Mouse (Mus musculus) embryonic facial prominence, embryonic 12.5 days (tissue): ENCODE results near the gene B2m. TPM values are rescaled to one million over a fixed set of nuclear protein-coding genes. Genes with fewer than 3 reads are reported as not detected.
"Not testable (repeated sequence)": the region's sequence is repeated elsewhere in the genome, so short reads cannot be mapped to it uniquely, and the experiment has no call there.

Experiments used
- ATAC-seq: fragments of 200-750 bp; cut with Nextera tagmentation; 2 replicates; pipeline ENCODE4 v1.8.0; 2017; ENCODE audit not compliant: insufficient number of reproducible peaks, insufficient read depth, low FRiP score, low TSS enrichment
- H3K27ac ChIP-seq: fragments of 300-500 bp; sonication (generic); 2 replicates; pipeline ENCODE4 v1.5.1; 2016; ENCODE audit warnings: mild to moderate bottlenecking
- H3K27me3 ChIP-seq: fragments of 300-500 bp; sonication (generic); 2 replicates; pipeline ENCODE4 v1.6.1; 2016; ENCODE audit warnings: mild to moderate bottlenecking, moderate library complexity
- H3K36me3 ChIP-seq: fragments of 300-500 bp; sonication (generic); 2 replicates; pipeline ENCODE4 v1.6.1; 2016; ENCODE audit warnings: mild to moderate bottlenecking
- H3K4me1 ChIP-seq: fragments of 300-500 bp; sonication (generic); 2 replicates; pipeline ENCODE4 v1.6.1; 2016
- H3K4me2 ChIP-seq: fragments of 300-500 bp; sonication (generic); replicated peaks from 2 replicates; pipeline ENCODE4 v1.6.1; 2016; ENCODE audit warnings: mild to moderate bottlenecking, moderate library complexity
- H3K4me3 ChIP-seq: fragments of 300-500 bp; sonication (generic); 2 replicates; pipeline ENCODE4 v1.5.1; 2016; ENCODE audit warnings: mild to moderate bottlenecking
- H3K9ac ChIP-seq: fragments of 300-500 bp; sonication (generic); 2 replicates; pipeline ENCODE4 v1.6.1; 2016; ENCODE audit warnings: mild to moderate bottlenecking, moderate library complexity
- H3K9me3 ChIP-seq: fragments of 300-500 bp; sonication (generic); 2 replicates; pipeline ENCODE4 v1.6.1; 2016; ENCODE audit warnings: mild to moderate bottlenecking, moderate library complexity
- WGBS: fragments of 180-500 bp; shearing (Covaris S2); methylation state at CpG from one replicate; pipeline ENCODE4 v1.1.7; 2016; 5-methylcytosine and 5-hydroxymethylcytosine counted together
- polyA plus RNA-seq: library from polyadenylated mRNA; unstranded; fragments of >200 nt; fragmentation: Nextera tagmentation; extraction: Ambion mirVana; gene quantifications from 2 replicates; pipeline ENCODE4 v1.2.1, GENCODE M21; 2016

The B2m gene
- 174 and 181 TPM in 2 replicates for polyA plus RNA-seq

DNA sequence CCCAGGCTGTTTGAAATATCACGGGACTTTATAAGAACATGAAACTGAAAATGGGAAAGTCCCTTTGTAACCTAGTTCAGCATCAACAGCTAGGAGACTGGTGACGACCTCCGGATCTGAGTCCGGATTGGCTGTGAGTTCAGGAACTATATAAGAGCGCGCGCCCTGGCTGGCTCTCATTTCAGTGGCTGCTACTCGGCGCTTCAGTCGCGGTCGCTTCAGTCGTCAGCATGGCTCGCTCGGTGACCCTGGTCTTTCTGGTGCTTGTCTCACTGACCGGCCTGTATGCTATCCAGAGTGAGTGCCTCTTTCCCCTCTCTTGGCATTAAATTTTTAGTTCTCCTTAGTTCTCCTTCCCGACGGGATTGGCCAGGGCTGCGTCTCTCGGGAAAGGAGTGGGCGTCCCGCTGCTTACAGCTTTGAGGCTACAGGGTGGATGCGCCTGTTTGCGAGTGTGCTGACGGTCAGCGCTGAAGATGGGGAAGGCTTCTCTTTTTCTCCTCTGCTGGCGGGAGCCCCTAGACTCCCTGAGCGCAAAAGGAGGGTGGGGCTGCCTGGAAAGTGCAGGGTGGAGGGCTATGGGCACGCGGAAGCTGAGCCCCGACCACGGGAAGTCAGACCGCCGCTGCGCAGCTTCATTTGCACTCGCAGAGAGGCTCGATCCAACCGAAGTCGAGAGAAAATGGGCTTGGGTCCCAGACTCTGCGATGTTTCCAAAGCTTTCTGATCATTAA is at the start of gene B2m:
Gene B2m, plus strand, starts transcription at position 179 of the 734 bp plus-strand sequence.
- Histone ChIP-seq H3K9me3 (no peaks in the 10 kb centered on the region), H3K27ac (peak within 1 kb of the TSS; percentile 83), H3K27me3 (no peaks in the 10 kb centered on the region), H3K4me1 (peaks cover 4% of the 10 kb centered on the region; the same call in 1 of the 2 replicates), H3K4me3 (peak within 1 kb of the TSS; percentile 69), H3K4me2 (peak within 1 kb of the TSS; percentile 69), H3K36me3 (0 out of 2 replicates have a peak, but pooled peaks cover 7% of the 10 kb centered on the region), H3K9ac (peak within 1 kb of the TSS; percentile 67)
- WGBS, result under 1% methylated on average over 40 of the region's 40 CpGs
- peak; percentile 94 for ATAC-seq

DNA sequence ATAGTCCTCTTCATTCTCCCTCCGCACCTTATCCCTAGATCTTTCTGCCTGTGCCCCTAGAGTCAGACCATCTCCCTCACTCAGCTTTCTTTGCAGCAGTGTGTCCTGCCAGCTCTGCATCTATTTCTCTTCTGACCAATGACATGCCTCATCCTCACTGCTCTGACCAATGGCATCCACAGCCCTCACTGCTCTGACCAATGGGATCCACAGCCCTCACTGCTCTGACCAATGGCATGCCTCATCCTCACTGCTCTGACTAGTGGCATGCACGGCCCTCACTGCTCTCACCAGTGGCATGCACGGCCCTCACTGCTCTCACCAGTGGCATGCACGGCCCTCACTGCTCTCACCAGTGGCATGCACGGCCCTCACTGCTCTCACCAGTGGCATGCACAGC is 49.8 kb upstream of the B2m start:
- not testable (repeated sequence) for H3K27ac ChIP-seq, H3K27me3 ChIP-seq, H3K9me3 ChIP-seq, ATAC-seq, H3K4me2 ChIP-seq, H3K4me1 ChIP-seq, H3K4me3 ChIP-seq, H3K9ac ChIP-seq
- H3K36me3 ChIP-seq, result peaks cover 46% of the 10 kb centered on the region
- WGBS, result 81% methylated on average over 5 of the region's 5 CpGs

DNA sequence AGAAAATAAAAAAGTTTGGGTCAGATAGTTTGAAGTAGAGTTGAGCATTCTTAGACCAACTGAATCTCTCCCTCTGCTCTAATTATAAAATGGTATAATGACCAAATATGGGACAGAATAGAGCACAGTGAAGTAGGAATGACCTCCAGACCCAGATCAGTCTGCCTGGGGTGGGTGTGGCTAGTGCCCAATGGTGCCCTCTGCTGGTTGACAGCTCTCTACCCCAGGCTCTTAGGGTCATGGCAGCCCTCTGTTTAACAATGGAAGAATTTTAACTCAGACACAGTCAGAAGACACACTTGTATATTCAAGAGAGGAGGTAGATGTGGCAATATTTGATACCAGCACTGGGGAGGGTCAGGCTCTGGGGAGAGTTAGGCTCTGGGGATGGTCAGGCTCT is 45.4 kb upstream of the B2m start:
- H3K36me3 ChIP-seq, result peaks cover 45% of the 10 kb centered on the region
- no peaks in the 10 kb centered on the region for H3K9me3 ChIP-seq
- no peak overlapping the region for H3K27ac ChIP-seq
- no peak for ATAC-seq
- H3K27me3 ChIP-seq, result no peaks in the 10 kb centered on the region
- H3K4me2 ChIP-seq, result no peak overlapping the region
- H3K9ac ChIP-seq, result no peak overlapping the region
- H3K4me3 ChIP-seq, result no peak overlapping the region
- H3K4me1 ChIP-seq, result no peaks in the 10 kb centered on the region

DNA sequence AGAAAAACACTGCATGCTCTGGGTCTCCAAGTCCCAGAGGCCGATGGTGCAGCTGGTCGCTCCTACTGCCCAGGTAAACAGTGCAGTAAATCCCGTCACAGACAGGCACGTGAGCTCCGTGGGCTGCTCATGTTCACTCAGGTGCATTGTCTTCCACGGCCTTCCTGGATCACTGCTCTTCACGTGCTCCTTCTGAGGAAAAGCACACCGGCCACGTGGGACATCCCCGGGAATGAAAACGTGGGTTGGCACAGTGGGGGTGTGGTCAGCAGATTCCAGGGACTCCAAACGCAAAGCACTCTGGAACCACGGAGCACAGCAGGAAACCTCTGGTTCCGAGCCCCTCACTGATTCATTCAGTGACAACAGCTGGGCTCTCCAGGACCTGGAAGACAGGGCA is 39.4 kb upstream of the B2m start:
- peaks cover 41% of the 10 kb centered on the region for H3K36me3 ChIP-seq
- H3K4me2 ChIP-seq, result no peak overlapping the region
- H3K27me3 ChIP-seq, result no peaks in the 10 kb centered on the region
- no peaks in the 10 kb centered on the region for H3K4me1 ChIP-seq
- H3K9me3 ChIP-seq, result no peaks in the 10 kb centered on the region
- H3K9ac ChIP-seq, result no peak overlapping the region
- H3K4me3 ChIP-seq, result no peak overlapping the region
- H3K27ac ChIP-seq, result no peak overlapping the region
- 82% methylated on average over 14 of the region's 14 CpGs for WGBS
- ATAC-seq, result no peak

DNA sequence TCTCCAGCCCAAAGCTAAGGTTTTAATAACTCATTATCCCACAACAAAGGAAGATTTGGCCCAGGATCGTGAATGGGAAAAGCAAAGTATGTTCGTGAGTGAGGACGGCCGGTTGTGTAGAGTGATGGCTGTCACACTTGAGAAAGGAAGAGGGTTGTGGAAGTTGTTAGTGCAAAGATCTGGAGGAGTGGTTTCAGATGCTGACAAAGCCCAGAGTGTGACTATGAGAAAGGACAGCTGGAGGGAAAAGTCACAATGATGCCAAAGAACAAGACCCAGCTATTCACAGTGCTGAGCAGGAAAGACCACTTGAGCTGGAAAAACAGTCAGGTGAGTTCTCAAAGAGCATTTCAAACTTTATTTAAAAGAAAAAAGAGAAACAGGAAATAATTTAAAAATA is 37.8 kb upstream of the B2m start:
- H3K4me2 ChIP-seq, result no peak overlapping the region
- peaks cover 41% of the 10 kb centered on the region for H3K36me3 ChIP-seq
- no peaks in the 10 kb centered on the region for H3K27me3 ChIP-seq
- WGBS, result 79% methylated on average over 4 of the region's 4 CpGs
- no peaks in the 10 kb centered on the region for H3K9me3 ChIP-seq
- no peak overlapping the region for H3K4me3 ChIP-seq
- H3K4me1 ChIP-seq, result no peaks in the 10 kb centered on the region
- H3K27ac ChIP-seq, result no peak overlapping the region
- no peak for ATAC-seq
- no peak overlapping the region for H3K9ac ChIP-seq

DNA sequence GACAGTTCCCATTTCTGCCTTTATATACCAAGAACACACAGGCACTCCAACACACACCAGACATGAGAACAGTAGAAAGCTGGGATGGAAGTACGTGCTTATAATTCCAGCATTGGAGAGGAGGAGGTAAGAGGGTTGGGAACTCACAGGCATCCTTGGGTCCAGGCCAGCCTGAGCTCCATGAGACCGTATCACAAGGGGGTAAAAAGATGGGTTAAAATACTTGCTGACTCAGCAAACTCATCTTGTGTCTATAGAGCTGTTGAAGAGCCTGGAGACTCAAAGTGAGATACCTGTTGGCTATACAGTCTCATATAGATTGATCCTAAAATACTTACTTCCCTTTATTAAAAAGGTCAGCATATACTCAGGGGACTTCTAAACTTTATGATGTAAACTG is 30.6 kb upstream of the B2m start:
- 86% methylated on average over 2 of the region's 2 CpGs for WGBS
- no peaks in the 10 kb centered on the region for H3K9me3 ChIP-seq
- no peak for ATAC-seq
- no peaks in the 10 kb centered on the region; the same call in 1 of the 2 replicates for H3K4me1 ChIP-seq
- peak overlapping the region; percentile 57 for H3K4me2 ChIP-seq
- no peak overlapping the region for H3K27ac ChIP-seq
- no peak overlapping the region; the same call in 1 of the 2 replicates for H3K4me3 ChIP-seq
- no peaks in the 10 kb centered on the region for H3K27me3 ChIP-seq
- H3K36me3 ChIP-seq, result peaks cover 14% of the 10 kb centered on the region; the same call in 1 of the 2 replicates
- no peak overlapping the region for H3K9ac ChIP-seq

DNA sequence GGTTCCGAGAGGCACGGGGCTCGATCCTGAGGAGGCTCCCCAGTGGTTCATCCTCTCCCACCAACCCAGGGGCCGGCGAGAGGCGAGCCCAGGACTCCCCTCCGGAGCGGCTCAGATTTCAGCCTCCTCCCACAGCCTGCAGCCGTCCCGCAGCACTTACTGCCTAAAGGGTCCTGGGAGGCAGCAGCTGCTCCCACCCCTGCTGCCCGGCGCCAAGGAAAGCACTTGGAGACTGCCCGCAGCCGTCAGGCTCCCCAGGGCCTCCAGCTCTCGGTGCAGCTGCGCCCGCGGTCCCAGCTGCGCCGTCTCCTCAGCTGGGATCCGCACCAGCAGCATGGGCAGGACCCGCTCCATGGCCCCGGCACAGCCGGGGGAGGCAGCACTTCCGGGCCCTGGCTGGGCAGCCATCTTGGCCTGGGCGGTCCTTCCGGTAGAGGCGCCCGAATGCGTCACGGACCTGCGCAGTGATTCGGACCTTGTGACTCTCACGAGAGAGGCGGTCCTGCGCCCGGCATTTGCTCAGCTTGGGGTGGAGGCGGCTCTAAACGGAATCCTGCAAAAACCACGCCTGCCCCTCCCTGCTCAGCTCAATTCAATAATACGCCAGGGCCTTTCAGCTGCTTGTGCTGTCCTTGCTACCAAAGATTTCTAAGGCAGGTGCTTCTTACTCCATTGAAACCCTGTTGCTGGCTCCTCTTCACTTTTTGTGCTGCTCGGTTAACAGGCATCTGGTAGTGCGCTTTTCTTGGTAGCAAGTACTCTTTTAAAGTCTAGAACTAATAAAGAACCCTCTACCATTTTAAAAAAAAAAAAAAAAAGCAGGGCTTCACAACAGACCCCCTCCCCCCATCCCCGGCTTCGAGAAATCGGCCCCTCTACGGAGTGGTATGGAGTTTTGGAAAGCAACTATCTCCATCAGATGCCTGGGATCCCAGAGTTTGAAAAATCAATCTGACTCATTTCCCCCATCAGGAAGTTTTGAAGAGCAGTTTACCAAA is 29.2 kb upstream of the B2m start, which contains the start of gene Spg11:
Gene Spg11, minus strand, starts transcription at position 426 of the 998 bp plus-strand sequence.
- no peaks in the 10 kb centered on the region for H3K27me3 ChIP-seq
- H3K9ac ChIP-seq, result peak within 1 kb of the TSS; percentile 84
- no peaks in the 10 kb centered on the region; the same call in 1 of the 2 replicates for H3K4me1 ChIP-seq
- peak within 1 kb of the TSS; percentile 57 for H3K4me2 ChIP-seq
- H3K4me3 ChIP-seq, result peak within 1 kb of the TSS; percentile 83
- H3K27ac ChIP-seq, result peak within 1 kb of the TSS; percentile 98
- peak; percentile 99 for ATAC-seq
- peaks cover 11% of the 10 kb centered on the region; the same call in 1 of the 2 replicates for H3K36me3 ChIP-seq
- H3K9me3 ChIP-seq, result no peaks in the 10 kb centered on the region
- WGBS, result under 1% methylated on average over 47 of the region's 47 CpGs

DNA sequence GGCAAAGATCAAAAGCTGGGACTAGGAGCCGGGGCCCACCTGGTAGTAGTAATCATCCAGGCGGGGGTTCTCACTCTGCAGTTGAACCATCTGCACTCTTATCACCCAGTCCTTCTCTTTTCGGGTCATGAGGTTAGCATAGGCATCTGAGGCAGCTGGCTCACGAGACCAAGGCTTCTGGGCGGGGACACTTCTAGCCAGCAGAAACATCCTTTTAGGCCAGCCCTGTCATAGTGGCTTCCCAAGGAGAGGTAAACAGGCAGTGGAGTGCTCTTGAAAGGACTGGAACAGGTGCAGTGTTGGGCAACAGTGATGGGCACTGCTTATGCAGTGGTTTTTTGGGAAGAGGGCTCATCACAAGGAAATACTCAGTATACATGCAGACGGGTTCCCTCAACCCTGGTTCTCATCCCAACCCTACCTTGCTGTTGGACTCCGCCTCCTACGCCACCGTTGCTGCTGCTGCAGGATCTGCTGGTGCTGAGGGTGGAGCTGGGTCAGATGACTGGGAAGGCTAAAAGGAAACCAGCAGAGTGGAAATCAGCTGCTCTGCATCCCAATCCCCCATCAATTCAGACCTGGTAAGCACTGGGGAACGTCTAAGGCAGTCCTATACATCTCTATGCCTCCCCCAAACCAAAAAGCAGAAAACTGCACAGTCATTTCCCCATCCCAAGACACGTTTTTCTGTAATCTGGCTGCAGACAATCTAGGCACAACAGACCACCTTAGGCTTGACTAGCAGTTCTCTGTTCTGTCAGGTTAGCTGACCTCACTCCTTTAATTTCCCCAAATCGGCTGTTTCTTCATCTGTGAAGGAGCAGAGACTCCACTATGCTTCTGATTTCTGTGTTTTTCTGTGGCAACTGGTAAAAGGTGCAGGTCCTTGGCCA is 21.6 kb upstream of the B2m start:
- H3K36me3 ChIP-seq, result no peaks in the 10 kb centered on the region
- H3K4me2 ChIP-seq, result no peak overlapping the region
- WGBS, result 54% methylated on average over 12 of the region's 12 CpGs
- H3K4me3 ChIP-seq, result no peak overlapping the region
- H3K27me3 ChIP-seq, result no peaks in the 10 kb centered on the region
- H3K27ac ChIP-seq, result no peak overlapping the region
- H3K4me1 ChIP-seq, result no peaks in the 10 kb centered on the region
- ATAC-seq, result no peak
- H3K9me3 ChIP-seq, result no peaks in the 10 kb centered on the region
- H3K9ac ChIP-seq, result no peak overlapping the region

DNA sequence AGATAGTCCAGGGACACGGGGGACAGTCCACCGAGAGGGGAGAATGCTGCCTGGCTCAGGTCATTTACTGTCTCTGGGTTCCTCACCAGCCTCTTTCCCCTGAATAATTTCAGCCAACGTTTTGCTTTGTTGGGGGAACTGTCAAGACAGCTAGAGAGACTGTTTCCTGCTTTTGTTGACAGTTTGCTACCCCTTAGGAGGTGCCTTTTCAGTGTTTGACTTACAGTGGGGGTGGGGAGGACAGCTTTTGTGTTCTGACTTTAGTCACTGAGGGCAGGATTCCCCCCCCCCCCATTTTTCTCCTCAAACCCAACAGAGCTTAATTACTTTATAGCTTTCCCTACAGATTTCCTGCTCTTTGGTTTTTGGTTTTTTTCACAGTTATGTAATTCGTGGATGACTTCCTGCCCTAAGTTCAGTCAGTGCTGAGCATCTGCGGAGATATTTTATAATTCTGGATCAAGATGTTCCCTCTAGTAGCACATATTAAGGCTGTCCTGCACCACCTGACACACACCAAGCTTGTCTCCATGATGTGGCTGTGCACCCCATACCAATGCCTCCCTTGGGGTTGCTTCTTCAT is 20.6 kb upstream of the B2m start:
- WGBS, result 52% methylated on average over 5 of the region's 5 CpGs

DNA sequence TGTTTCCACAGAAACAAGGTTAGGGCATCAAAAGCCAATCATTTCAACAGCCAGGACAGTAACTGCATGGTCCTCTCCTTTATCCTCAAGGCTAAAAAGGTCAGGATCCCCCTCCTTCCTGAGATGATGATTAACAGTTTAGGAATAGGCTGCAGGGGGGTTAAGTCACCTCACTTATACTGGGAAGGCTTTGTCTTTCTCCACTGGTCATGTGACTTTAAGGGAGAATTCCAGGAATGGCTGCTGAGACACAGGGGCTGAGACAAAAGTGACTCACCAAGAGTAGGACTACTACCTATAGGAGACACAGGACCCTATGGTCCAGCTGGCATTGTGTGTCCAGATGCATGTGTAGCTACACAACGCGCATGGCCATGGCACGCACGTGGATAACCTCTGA is 19.9 kb upstream of the B2m start:
- Histone ChIP-seq H3K27ac (no peak overlapping the region), H3K9me3 (no peaks in the 10 kb centered on the region), H3K4me1 (no peaks in the 10 kb centered on the region), H3K27me3 (no peaks in the 10 kb centered on the region), H3K36me3 (no peaks in the 10 kb centered on the region), H3K4me2 (no peak overlapping the region), H3K9ac (no peak overlapping the region), H3K4me3 (no peak overlapping the region)
- 92% methylated on average over 4 of the region's 4 CpGs for WGBS
- ATAC-seq, result no peak

More for the DNA sequence above, 20.6 kb upstream of the B2m start:
- no peaks in the 10 kb centered on the region for H3K9me3 ChIP-seq
- H3K27me3 ChIP-seq, result no peaks in the 10 kb centered on the region
- no peaks in the 10 kb centered on the region for H3K4me1 ChIP-seq
- H3K36me3 ChIP-seq, result no peaks in the 10 kb centered on the region
- no peak for ATAC-seq
- no peak overlapping the region for H3K4me2 ChIP-seq
- H3K4me3 ChIP-seq, result no peak overlapping the region
- H3K9ac ChIP-seq, result no peak overlapping the region
- H3K27ac ChIP-seq, result no peak overlapping the region

DNA sequence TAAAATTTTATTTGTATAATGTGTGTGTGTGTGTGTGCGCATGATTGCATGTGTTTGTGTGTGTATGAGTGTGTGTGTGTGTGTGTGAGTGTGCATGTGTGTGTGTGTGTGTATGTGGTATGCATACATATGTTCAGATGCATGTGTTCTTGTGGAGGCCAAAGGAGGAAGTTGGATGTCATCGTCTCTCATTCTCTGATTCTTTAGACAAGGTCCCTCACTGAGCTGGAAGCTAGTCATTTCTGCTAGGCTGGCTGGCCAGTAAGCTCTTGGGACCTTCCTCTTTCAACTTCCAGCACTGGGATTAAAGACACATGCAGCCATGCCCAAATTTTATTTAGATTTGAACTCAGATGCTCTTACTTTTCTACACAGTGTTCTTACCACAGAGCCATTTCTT is 15.4 kb upstream of the B2m start:
- Histone ChIP-seq H3K4me3 (no peak overlapping the region), H3K4me2 (no peak overlapping the region), H3K27ac (no peak overlapping the region), H3K9ac (no peak overlapping the region), H3K27me3 (no peaks in the 10 kb centered on the region), H3K9me3 (no peaks in the 10 kb centered on the region), H3K36me3 (no peaks in the 10 kb centered on the region), H3K4me1 (no peaks in the 10 kb centered on the region)
- WGBS, result 94% methylated on average over 2 of the region's 2 CpGs
- no peak for ATAC-seq
